Mouse (Mus musculus) kidney, adult 2 months (tissue): ENCODE measurements around the gene Pdhb. TPM values are rescaled to one million over a fixed set of nuclear protein-coding genes. Genes with fewer than 3 reads are reported as not detected.

Experiments
- DNase-seq: peaks from one replicate; pipeline ENCODE4 v3.0.0; 2021
- H3K27ac ChIP-seq: fragments of 200-500 bp; 2 replicates; pipeline ENCODE4 v1.5.1; 2012; ENCODE audit warnings: low read depth, low read length, control low read depth, inconsistent platforms; ENCODE audit not compliant: insufficient read depth
- H3K27me3 ChIP-seq: fragments of 200-500 bp; replicated peaks from 2 replicates; pipeline ENCODE4 v1.6.1; 2012; ENCODE audit warnings: mild to moderate bottlenecking, moderate library complexity, low read length, inconsistent platforms; ENCODE audit not compliant: control insufficient read depth, insufficient read depth
- H3K36me3 ChIP-seq: fragments of 200-500 bp; 2 replicates; pipeline ENCODE4 v1.6.1; 2012; ENCODE audit warnings: mild to moderate bottlenecking, moderate library complexity, low read length, inconsistent platforms; ENCODE audit not compliant: control insufficient read depth, insufficient read depth
- H3K4me1 ChIP-seq: fragments of 200-500 bp; 2 replicates; pipeline ENCODE4 v1.6.1; 2011; ENCODE audit warnings: low read length; ENCODE audit not compliant: control insufficient read depth, insufficient read depth
- H3K4me3 ChIP-seq: fragments of 200-500 bp; 2 replicates; pipeline ENCODE4 v1.5.1; 2011; ENCODE audit warnings: mild to moderate bottlenecking, low read depth, low read length, control low read depth; ENCODE audit not compliant: insufficient read depth
- CTCF ChIP-seq: fragments of 200-500 bp; conservative IDR thresholded peaks from 2 replicates; pipeline ENCODE4 v1.5.1; 2011; ENCODE audit warnings: low read depth, mild to moderate bottlenecking, control low read depth, low read length, moderate library complexity, mixed read lengths; ENCODE audit not compliant: insufficient read depth, insufficient read length
- POLR2A ChIP-seq: fragments of 200-500 bp; IDR thresholded peaks from one replicate; pipeline ENCODE4 v1.6.1; 2011; ENCODE audit warnings: low read depth, low read length, control low read depth
- WGBS: fragments of 180-500 bp; shearing (Covaris S2); methylation state at CpG from one replicate; pipeline ENCODE4 v1.1.7; 2018; 5-methylcytosine and 5-hydroxymethylcytosine counted together
- polyA plus RNA-seq: library from polyadenylated mRNA; depleted of rRNA; stranded (reverse); fragments of >200 nt; gene quantifications from 2 replicates; pipeline ENCODE4 v1.2.3, GENCODE M21; 2012; rRNA removed

Pdhb gene
- 100 and 134 TPM in 2 replicates for polyA plus RNA-seq

DNA sequence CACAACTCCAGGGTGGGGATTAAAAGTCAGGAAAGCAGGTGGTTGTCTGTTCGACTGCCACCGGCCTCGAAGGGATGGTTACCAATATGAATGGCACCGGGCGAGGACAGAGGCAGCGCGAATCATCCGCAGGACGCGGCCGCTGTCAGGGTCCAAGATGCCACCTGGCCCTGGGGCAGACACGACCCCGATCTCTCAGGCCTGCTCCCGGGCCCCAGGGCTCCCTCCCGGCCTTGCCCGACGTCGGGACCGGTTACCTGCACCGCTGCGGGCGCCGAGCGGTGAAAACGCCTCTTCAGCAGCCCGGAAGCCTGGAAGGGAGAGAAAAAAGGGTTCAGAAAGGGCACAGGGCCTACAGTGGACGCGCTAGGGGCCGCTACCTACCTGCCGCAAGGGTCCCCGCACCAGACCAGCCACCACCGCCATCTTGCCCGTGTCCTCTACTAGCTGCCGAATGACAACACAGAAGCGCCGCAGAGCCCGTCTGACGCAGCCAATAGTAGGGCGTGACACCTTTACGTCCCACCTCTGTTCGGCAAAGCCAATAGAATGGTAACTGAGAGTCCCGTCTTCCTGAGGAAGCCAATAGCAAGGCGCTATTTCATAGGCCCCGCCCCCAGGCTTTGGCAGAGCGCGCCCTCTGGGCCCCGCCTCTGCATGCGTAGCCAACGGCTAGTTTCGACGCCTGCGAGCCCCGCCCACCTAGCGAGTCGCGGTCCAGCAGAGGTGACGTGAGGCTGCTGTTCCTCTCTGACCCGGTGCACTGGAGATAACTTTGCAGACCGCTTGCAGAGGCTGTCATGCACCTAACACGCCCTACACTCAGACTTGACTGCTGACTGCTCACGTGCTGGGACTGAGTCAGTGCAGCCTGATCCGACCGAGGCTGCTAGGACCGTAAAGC, at the start of gene Pdhb:
Pdhb (minus strand) TSS at position 519 of the 904 bp plus-strand sequence.
- Histone ChIP-seq H3K27ac (peak within 1 kb of the TSS; percentile 93), H3K36me3 (no peaks in the 10 kb centered on the region), H3K4me1 (peaks cover 8% of the 10 kb centered on the region; the same call in 1 of the 2 replicates), H3K4me3 (peak within 1 kb of the TSS; percentile 85), H3K27me3 (no peaks in the 10 kb centered on the region)
- TF ChIP-seq POLR2A (peak; percentile 84), CTCF (no peak)
- DNase-seq: peak; percentile 100
- under 1% methylated on average over 63 of the region's 64 CpGs for WGBS

DNA sequence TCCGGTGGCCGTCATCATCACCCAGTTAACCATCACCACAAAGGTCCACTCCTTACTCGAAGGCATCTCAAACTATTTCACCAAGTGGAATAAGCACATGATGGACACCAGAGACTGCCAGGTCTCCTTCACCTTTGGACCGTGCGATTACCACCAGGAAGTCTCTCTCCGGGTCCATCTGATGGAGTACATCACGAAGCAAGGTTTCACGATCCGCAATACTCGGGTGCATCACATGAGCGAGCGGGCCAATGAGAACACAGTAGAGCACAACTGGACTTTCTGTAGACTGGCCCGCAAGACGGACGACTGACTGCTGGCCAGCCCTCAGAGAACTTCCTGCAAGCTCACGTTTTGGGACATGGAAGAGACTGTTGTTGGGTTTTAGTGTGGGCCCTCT, 49.7 kb upstream of the Pdhb start:
- H3K4me1 ChIP-seq: peaks cover 16% of the 10 kb centered on the region
- no peak overlapping the region for H3K4me3 ChIP-seq
- H3K27ac ChIP-seq: no peak overlapping the region
- H3K27me3 ChIP-seq: no peaks in the 10 kb centered on the region
- peak; percentile 92 for DNase-seq
- peaks cover 3% of the 10 kb centered on the region; the same call in 1 of the 2 replicates for H3K36me3 ChIP-seq
- TF ChIP-seq POLR2A (no peak), CTCF (no peak)
- WGBS: 63% methylated on average over 16 of the region's 16 CpGs

DNA sequence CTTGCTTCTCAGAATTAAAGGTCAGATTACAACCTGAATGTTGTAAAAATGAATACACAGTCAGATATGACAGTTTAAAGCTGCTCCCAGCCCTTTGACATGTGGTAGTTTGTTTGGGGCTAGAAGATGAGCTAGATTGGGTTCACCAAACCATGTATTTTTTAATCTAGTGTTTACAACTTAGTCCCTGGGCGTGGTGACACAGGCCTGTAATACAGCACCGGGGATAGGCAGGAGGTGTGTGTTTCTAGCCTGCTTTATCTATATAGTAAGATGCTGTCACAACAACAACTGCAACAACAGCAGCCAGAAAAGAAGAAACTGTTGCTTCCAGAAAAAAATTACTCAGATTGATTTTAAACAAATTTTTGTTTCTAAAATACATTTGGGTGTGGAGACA, 48.1 kb upstream of the Pdhb start:
- DNase-seq: no peak
- no peak overlapping the region for H3K4me3 ChIP-seq
- H3K36me3 ChIP-seq: peaks cover 3% of the 10 kb centered on the region; the same call in 1 of the 2 replicates
- H3K27ac ChIP-seq: no peak overlapping the region
- 94% methylated on average over 2 of the region's 2 CpGs for WGBS
- no peaks in the 10 kb centered on the region for H3K27me3 ChIP-seq
- H3K4me1 ChIP-seq: peaks cover 26% of the 10 kb centered on the region
- no peak for TF ChIP-seq POLR2A
- TF ChIP-seq CTCF: no peak

DNA sequence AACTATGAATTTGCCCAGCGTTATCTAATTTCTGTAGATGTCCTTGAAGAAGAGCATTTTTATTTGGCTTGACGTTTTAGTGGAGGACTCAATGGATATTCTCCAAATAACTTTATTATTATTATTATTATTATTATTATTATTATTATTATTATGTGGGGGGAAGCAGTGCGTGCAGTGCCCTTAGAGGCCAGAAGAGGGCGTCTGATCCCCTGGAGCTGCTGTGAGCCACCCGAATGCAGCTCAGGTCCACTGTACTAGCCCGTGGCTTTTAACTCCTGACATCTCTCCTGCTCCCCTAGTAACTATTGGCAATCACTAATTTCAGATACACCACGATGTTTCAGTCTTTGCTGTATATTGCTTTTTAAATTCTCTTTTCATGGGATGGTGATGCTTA, 47.5 kb upstream of the Pdhb start:
- no peaks in the 10 kb centered on the region for H3K27me3 ChIP-seq
- DNase-seq: no peak
- H3K27ac ChIP-seq: no peak overlapping the region
- H3K4me3 ChIP-seq: no peak overlapping the region
- 70% methylated on average over 7 of the region's 7 CpGs for WGBS
- TF ChIP-seq POLR2A: no peak
- peak; percentile 49 for TF ChIP-seq CTCF
- peaks cover 28% of the 10 kb centered on the region for H3K4me1 ChIP-seq
- peaks cover 3% of the 10 kb centered on the region; the same call in 1 of the 2 replicates for H3K36me3 ChIP-seq

DNA sequence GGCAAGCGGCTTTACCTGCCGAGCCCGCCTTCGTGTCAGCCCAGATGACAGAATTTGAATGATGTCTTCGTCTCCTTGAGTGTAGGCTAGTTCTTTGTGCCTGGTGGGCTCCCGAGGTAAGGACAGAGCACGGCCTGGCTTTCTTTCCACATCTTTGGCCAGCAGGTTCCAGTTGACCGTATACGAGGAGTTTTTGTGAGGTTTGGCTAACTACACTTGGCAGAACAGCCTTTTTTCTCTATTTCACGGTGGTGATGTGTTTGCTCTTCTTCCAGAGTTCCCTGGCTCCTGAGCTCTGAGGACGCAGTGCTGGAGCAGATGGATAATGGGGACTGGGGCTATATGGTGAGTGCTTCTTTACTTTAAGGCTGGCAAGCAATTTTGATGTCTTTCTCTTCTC, 47.1 kb upstream of the Pdhb start:
- 74% methylated on average over 11 of the region's 11 CpGs for WGBS
- Histone ChIP-seq H3K27ac (no peak overlapping the region), H3K4me3 (no peak overlapping the region), H3K27me3 (no peaks in the 10 kb centered on the region), H3K36me3 (peaks cover 3% of the 10 kb centered on the region; the same call in 1 of the 2 replicates), H3K4me1 (peaks cover 30% of the 10 kb centered on the region)
- DNase-seq: no peak
- TF ChIP-seq POLR2A (no peak), CTCF (no peak)

DNA sequence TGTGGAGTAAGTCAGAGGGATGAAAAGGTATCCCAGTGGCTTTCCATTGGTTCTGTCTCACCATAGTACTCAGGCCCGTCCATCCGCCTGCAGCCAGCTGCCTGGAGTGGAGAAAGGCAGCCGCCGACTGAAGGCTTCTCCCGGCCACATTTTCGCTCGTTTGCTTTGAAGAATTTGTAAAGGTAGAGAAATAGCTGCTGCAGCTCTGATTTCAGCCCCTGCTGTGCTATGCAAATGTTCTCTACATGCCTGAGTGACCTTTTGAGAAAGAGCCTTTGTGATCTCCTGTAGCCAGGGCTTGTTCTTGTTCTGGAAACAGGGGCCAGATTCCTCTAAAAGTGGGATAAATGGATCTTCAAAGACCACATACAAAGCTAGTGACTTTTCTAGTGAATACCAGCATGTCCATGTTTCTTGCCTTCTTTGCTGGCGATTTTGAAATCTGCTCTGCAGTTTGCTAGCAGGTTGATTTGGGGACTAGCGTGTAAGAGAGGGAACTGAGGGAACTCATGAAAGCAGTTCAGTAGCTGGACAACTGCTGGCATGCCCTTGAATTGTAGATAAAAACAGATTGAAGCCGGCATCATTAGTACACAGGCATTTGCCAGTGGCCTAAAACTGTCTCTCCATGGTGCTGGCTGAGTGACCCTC, 46.0 kb upstream of the Pdhb start:
- H3K27me3 ChIP-seq: no peaks in the 10 kb centered on the region
- H3K27ac ChIP-seq: peak overlapping the region; percentile 82
- WGBS: 34% methylated on average over 10 of the region's 10 CpGs
- H3K36me3 ChIP-seq: peaks cover 2% of the 10 kb centered on the region; the same call in 1 of the 2 replicates
- peaks cover 30% of the 10 kb centered on the region for H3K4me1 ChIP-seq
- peak; percentile 54 for DNase-seq
- TF ChIP-seq POLR2A: no peak
- no peak for TF ChIP-seq CTCF
- H3K4me3 ChIP-seq: 0 out of 2 replicates have a peak overlapping the region, but pooled peaks have one; percentile 19

DNA sequence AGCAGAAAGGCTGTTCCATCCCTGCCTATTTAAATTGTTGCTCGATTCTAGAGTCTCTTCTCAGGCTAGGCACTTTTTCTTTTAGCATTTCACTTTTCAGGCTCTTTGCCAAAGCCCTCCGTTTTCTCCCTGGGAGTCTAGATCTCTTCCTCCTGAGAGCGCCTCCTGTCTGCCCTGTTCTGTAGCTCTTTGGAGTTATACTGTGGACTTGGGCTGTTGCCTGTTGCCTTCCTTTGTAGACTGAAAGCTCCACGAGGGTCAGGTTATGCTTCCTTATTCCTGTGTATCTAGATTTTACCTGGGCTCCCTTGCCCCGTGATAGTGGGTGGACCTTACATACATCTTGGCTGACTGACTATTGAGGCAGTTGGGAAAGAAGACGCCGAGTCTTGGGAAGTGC, 45.4 kb upstream of the Pdhb start:
- WGBS: 47% methylated on average over 7 of the region's 7 CpGs
- H3K27ac ChIP-seq: peak overlapping the region; percentile 82

More for the DNA sequence above, 45.4 kb upstream of the Pdhb start:
- no peak for TF ChIP-seq CTCF
- TF ChIP-seq POLR2A: no peak
- DNase-seq: no peak
- no peaks in the 10 kb centered on the region for H3K27me3 ChIP-seq
- no peaks in the 10 kb centered on the region; the same call in 1 of the 2 replicates for H3K36me3 ChIP-seq
- peaks cover 30% of the 10 kb centered on the region for H3K4me1 ChIP-seq
- H3K4me3 ChIP-seq: no peak overlapping the region
